Mouse (Mus musculus): ENCODE results near the gene Trim26.
"Not testable (repeated sequence)": the region's sequence is repeated elsewhere in the genome, so short reads cannot be mapped to it uniquely, and the experiment has no call there.

Trim26 gene

GRCm38 (mm10) chr17:36836874-36837647 is at the start of gene Trim26:
Trim26 (plus strand) TSS chr17:36837134.
- DNase-seq (ENCODE audit: low read depth) = peak; percentile 94

- no peak for DNase-seq (ENCODE audit: low read depth)
Measured at GRCm38 (mm10) chr17:36788351-36788750, 48.6 kb upstream of the Trim26 start.

GRCm38 (mm10) chr17:36788801-36789200 is 48.1 kb upstream of the Trim26 start:
- peak; percentile 6 for DNase-seq (ENCODE audit: low read depth)

- DNase-seq (ENCODE audit: low read depth) = no peak
Measured at GRCm38 (mm10) chr17:36799493-36799892, 37.4 kb upstream of the Trim26 start.

- not testable (repeated sequence) for DNase-seq (ENCODE audit: low read depth)
Measured at GRCm38 (mm10) chr17:36799921-36800462, 36.9 kb upstream of the Trim26 start.

DNA sequence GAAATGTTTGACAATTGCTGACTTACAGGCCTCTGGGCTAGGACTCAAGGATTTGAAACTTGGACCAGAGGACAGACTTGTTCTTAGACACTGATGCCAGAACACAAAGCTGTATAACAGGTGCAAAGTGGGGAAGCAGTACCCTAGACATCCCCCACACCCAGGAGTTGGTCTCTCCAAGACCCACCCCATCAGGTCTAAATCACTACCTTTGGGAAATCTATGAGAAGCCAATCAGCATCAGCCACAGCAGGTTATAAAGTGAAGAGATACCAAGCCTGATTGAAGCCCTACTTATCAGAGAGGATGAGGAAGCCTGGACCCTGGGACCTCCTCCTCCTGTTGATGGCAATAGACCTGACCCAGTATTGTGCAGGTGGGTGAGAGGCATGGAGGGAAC is 25.1 kb upstream of the Trim26 start, which contains the start of gene H2-M10.6:
Gene H2-M10.6 (plus strand): TSS at position 301 of the 400 bp plus-strand sequence.
- no peak for DNase-seq (ENCODE audit: low read depth)

DNA sequence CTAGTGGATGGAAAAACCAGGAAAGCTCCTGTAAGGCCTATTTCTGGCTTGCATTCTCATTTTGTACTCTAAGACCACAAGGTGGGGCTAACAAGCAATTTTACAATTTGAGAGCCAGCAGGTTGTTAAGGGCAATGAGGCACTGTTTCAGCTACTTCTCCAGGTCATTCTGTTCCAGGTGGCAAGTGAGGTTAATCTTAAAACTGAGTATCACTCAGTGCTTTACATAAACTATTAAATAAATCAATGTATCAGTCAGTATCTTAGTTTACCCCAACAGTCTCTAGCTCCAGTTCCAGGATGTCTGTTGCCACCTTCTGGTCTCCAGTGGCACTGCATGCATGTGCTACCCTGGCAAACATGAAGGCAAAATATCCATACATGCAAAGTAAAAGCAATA is 12.9 kb upstream of the Trim26 start:
- peak; percentile 44 for DNase-seq (ENCODE audit: low read depth)

- DNase-seq (ENCODE audit: low read depth) = no peak
Measured at GRCm38 (mm10) chr17:36825525-36825924, 11.4 kb upstream of the Trim26 start.

DNA sequence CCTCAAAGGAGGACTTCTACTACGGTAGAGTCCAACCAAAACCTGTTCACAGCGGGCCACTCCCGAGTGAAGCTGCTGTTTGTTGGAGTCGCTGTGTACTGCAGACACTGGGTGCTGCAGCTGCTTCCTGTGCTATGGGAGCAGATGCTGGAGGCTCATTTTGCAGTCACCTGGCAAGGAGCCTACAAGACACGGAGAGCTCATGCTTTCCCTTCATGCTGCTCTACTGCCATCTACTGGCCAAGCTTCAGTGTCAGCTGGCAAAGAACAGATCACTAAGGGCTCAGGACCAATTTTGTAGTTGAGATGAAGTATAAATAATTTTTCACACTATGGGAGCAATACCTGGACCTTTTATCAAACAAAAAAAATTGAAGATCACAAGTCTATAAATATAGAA is 10.9 kb upstream of the Trim26 start:
- peak; percentile 36 for DNase-seq (ENCODE audit: low read depth)

GRCm38 (mm10) chr17:36828488-36828887 is 8.4 kb upstream of the Trim26 start:
- no peak for DNase-seq (ENCODE audit: low read depth)

DNA sequence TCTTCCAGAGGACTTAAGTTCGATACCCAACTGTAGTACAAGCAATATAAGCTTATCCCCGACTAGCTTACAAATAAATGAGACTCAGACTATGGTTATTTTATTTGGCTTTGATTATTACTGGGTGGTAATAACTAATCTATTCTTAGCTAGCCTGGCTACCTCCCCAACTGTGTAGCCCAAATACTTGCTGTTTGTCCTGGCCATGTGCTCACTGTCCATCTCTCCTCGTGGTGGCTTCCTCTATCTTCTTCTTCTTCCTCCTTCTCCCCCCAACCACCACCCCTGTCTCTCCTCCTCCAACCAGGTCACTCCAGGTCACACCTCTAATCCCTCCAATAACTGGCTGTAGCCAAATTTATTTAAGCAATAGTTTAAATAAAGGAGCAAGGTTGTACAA is 6.5 kb upstream of the Trim26 start:
- DNase-seq (ENCODE audit: low read depth) = no peak

DNA sequence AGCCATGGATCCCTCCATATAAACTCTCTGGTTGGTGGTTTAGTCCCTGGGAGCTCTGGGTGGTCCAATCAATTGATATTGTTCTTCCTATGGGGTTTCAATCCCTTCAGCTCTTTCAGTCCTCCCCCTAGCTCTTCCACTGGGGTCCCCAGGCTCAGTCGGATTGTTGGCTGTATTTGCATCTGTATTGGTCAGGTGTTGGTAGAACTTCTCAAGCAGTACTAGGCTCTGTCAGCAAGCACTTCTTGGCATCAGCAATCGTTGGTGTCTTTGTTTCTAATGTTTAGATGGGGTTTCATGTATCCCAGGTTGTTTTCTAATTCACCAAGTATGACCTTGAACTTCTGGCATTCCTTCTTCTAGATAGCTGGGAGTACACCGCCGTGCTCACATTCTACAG is 4.2 kb upstream of the Trim26 start:
- no peak for DNase-seq (ENCODE audit: low read depth)

DNA sequence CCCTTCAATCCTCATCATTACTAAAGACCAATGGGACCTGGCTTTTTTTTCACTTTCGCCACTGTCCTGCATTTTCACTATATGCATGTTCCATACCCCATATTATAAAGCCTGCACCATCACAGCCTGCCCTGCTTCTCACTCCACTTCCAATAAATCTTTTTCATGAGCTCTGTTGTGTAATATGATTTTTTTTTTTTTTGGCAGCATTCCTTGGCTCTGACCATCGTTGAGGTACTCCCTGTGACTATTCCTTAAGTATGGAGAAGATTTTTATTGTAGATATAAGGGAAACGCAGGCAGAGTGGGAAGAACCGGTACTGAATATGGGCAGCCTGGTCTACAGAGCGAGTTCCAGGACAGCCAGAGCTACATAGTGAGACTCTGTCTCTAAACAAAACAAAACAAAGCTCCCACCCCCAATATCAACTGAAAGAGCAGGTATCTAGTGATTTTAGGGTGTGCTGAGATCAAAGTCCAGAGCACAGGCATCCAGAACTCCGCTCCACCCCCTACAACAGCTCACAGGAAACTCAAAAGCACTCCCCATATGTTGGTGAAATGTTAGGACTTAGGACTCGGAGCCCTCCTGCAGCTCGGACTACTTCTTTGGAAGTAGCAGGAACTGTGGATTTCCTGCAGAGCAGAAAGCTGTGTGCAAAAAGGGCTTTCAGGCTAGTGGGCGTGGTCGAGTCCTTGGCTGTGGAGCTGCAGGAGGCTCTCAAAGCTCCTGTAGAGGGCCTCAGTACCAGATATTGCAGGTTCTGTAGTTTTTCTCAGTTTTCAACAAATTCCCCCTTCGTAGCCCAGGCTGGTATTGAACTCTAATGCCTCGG is 1.1 kb upstream of the Trim26 start:
- DNase-seq (ENCODE audit: low read depth) = peak; percentile 44

DNA sequence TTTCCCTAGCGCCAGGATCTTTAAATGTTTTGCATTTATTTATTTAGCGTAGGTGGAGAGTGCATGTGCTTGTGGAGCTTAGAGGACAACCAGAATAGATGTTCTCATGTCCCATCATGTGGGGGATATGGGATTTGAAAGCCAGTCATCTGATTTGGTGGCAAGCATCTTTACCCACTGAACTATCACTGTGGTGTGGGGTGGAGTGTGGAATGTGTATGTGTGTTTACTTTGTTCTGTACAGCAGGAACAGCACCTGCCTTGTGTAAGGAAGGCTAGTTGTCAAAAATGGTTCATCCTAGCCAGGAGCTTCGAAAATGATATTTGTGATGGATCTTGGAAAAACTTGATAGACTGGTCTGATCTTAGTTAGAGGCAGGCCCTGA is 514 bp upstream of the Trim26 start:
- DNase-seq (ENCODE audit: low read depth) = no peak

GRCm38 (mm10) chr17:36839001-36839400 is 2.1 kb downstream of the Trim26 start:
- DNase-seq (ENCODE audit: low read depth) = no peak

DNA sequence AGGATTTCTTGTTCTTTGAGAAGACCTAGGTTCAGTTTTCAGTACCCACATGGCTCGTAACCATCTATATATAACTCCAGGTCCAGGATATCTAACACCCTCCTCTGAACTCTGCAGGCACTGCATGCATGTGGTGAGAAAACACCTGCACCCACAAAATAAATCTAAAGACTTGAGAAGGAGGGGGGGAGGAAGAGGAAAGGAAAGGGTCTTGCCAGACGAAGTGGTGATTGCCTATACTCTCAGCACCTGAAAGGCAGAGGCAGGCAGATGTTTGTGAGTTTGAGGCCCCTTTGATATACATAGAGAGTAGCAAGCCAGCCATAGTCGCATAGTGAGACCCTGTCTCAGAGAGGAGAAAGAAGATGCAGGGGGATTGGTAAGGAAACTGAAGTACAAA is 3.0 kb downstream of the Trim26 start:
- DNase-seq (ENCODE audit: low read depth) = no peak

DNA sequence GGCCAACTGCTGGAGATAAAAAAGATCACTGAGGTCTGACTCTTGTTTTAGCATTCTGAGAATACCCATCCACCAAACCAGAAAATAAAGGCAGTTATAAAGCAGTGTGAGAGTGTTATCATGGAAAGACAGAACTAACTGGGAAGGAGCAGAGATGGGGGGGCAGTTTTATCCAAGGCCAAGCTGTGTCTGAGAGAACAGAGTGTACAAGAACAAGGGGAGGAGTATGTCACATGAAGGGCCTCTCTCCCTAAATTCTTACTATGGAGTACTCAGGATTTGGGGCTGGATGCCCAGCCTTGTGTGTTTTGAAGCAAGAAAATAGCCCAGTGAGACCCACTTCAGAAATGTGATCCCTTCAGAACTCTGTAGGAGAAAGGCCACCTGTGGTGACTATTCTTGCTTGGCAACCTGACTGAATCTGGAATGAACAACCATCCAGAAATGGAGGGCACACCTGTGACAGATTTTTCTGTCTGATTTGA is 4.1 kb downstream of the Trim26 start:
- no peak for DNase-seq (ENCODE audit: low read depth)

- DNase-seq (ENCODE audit: low read depth) = no peak
Measured at GRCm38 (mm10) chr17:36843696-36844095, 6.8 kb downstream of the Trim26 start.

DNA sequence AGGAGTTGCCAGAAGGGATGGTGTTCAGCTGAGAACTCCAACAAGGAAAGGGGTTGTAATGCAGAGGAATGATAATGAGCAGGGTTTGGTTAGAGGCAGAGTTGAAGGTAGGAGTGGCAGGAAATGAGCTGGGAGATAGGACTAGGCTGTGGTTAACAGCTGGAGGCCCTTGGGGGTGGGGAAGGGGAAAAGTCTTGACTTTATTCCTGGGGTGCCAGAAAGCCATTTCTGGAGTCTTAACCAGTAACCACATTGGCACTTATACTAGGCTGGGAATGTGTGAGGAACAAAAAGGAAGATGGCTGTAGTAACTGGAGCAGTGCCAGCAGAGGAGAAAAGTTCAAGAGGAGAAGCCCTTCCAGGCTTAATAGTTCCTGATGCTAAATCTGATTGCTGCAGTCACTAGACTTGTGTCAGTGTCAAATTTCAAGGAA is 7.4 kb downstream of the Trim26 start:
- peak; percentile 38 for DNase-seq (ENCODE audit: low read depth)

GRCm38 (mm10) chr17:36844725-36845124 is 7.8 kb downstream of the Trim26 start:
- peak; percentile 8 for DNase-seq (ENCODE audit: low read depth)

GRCm38 (mm10) chr17:36848911-36849310 is 12.0 kb downstream of the Trim26 start:
- no peak for DNase-seq (ENCODE audit: low read depth)

DNA sequence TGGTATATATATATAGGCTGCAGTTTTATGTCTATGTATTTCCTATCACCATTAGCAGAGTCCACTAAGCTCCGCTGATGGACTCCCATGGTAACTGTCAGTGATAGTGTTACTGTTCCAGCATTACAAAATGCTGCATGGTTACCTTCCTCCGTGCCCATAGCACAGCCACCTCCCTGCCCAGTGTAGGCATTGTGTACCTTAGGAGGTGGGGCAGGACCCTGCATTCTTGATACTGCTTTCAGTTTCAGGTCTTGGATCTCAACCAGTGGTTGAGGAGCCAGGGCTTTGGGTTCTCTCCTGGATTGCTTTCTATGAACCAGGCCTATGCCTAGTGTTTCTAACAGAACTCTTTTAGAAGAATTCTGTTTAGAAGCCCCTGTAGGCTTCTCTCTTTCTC is 13.1 kb downstream of the Trim26 start:
- no peak for DNase-seq (ENCODE audit: low read depth)

- DNase-seq (ENCODE audit: low read depth) = no peak
Measured at GRCm38 (mm10) chr17:36851200-36851599, 14.3 kb downstream of the Trim26 start.

Data from fibroblast of lung, adult 2 months (primary cell).